Mouse (Mus musculus) retina, postnatal 7 days (tissue): ENCODE data around the gene Lrg1.
A peak's percentile ranks its signal among the peaks of the same experiment; 100 is the strongest.
"Not testable (repeated sequence)": the region's sequence is repeated elsewhere in the genome, so short reads cannot be mapped to it uniquely, and the experiment has no call there.

ENCODE experiments used
- DNase-seq: peaks from one replicate; pipeline ENCODE4 v3.0.0-alpha.2; 2012; ENCODE audit warnings: low read depth, low spot score

Gene Lrg1

GRCm38 (mm10) chr17:56109219-56110051, 12.4 kb downstream of the Lrg1 start, which contains the start of gene Plin4:
Gene Plin4, minus strand, starts transcription at chr17:56109803.
- no peak for DNase-seq

DNA sequence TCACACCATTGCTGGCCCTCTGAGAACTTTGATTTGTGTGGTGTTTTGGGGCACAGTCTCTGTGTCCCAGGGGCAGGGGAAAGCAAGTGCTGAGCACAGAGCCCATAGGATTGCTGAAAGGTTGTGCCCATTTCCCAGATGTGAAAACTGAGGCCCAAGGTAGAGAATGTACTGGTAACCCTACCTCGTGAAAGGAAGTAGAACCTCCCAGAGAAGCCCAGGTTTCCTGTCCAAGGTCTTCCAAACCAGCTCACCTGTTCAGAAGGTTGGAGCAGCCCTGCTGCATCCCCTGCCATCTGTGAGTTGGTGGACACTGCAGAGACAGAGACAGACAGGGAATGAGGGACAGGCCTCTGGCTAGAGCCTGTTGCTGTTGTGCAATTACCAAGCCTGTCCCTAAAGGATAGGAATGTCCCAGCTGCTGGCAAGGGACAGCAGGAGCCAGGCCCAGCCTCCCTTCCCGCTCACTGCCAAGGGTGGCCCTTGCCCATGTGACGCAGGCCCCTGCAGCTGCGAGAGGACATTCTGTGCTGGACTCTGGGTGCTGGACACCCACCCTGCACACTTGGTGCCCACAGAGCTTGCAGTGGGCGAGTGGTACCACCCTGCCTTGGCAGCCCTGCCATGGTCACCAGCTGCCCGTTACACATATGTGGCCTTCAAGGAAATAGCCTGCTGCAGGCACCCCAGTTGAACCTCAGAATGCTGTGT, 13.3 kb downstream of the Lrg1 start:
- no peak for DNase-seq

DNA sequence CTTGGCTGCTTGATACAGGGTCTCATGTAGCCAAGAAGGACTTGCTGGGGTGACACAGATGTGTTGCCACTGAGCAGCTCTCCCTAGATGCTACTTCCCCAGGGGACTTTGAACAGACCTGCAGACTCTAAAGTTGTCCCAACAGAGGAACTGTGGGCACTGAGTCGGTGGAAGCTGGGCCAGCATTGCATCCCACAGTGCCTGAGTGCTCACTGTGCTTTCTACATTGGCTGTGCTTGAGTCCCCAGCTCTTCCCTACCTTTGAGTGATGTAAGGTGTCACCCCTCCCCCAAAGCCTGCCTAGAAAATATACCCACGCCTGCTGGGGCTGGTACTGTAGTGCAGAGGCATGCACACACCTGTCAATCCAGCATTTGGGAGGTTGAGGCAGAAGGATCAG, 14.1 kb downstream of the Lrg1 start:
- DNase-seq, result no peak

DNA sequence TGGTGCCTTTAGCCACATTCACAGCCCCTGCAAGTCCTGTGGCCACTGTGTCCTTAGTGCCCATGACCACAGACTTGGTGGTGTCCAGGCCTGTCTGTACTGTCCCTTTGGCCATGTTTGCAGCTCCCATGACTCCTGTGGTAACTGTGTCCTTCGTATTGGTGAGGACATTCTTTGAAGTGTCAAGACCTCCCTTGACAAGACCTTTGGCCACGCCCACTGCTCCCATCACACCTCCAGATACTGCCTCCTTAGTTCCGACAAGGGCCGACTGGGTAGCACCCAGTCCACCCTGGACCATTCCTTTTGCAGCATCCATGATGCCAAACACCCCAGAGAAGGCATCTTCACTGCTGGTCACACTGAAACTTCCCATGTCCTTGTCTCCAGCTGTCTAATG, 14.8 kb downstream of the Lrg1 start:
- DNase-seq, result no peak

- not testable (repeated sequence) for DNase-seq
Measured at GRCm38 (mm10) chr17:56106436-56106835, 15.4 kb downstream of the Lrg1 start.

GRCm38 (mm10) chr17:56104821-56105220, 17.0 kb downstream of the Lrg1 start:
- not testable (repeated sequence) for DNase-seq

GRCm38 (mm10) chr17:56103465-56104285, 18.1 kb downstream of the Lrg1 start:
- DNase-seq, result no peak

DNA sequence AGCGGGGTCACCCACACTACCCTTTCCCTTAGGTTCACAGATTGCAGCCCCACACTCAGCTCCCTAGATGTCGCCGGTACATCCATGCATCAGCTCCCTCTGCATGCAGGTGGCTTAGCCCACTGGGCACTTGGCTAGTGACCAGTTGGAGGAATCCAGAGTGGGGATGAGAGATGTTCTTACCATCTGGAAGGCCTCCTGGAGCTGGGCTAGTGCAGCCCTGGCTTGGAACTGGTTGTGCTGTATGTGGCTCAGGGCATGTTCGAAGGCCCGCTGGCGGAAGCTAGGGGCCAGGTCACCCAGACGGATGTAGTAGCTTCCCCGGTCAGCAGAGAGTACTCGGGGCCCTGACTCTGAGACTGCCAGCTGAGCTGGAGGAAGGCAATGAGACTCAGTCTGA, 18.9 kb downstream of the Lrg1 start:
- no peak for DNase-seq

DNA sequence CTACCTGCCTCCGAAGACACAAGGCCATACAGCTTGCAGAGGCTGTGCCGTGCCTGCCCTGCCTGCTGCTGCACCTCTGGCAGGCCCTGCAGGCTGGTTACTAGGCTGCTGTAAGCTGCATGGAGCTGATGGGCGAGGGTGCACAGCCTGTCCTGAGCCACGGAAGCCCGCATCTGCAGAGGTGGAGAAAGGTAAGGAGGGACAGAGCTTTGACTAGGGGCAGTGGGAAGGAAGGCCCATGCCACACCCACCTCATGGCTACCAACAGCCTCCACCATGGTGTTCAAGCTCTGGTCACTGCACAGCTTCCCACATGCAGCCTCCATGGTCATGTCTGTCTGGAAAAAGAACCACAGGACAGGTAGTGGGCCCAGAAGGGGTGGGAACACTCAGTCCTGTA, 19.6 kb downstream of the Lrg1 start:
- no peak for DNase-seq

DNA sequence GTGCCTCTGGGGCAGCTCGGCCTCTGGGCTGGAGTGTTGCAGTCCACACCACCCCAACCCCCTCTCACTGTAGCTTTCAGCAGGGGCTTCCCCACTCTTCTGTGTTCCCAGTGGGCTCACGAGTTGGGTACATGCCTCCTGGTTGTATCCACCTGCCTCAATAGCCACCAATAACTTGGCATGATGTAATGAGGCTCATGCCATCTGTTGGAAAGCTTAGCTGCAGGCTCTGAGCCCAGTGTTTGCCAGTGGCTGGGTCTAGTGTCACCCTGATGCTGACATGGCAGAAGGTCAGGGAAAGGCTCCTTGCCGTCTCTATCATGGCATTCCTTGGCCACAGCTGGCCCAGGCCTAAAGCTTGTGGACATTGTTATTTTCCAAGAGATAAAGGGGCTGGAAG, 21.0 kb downstream of the Lrg1 start:
- no peak for DNase-seq

DNA sequence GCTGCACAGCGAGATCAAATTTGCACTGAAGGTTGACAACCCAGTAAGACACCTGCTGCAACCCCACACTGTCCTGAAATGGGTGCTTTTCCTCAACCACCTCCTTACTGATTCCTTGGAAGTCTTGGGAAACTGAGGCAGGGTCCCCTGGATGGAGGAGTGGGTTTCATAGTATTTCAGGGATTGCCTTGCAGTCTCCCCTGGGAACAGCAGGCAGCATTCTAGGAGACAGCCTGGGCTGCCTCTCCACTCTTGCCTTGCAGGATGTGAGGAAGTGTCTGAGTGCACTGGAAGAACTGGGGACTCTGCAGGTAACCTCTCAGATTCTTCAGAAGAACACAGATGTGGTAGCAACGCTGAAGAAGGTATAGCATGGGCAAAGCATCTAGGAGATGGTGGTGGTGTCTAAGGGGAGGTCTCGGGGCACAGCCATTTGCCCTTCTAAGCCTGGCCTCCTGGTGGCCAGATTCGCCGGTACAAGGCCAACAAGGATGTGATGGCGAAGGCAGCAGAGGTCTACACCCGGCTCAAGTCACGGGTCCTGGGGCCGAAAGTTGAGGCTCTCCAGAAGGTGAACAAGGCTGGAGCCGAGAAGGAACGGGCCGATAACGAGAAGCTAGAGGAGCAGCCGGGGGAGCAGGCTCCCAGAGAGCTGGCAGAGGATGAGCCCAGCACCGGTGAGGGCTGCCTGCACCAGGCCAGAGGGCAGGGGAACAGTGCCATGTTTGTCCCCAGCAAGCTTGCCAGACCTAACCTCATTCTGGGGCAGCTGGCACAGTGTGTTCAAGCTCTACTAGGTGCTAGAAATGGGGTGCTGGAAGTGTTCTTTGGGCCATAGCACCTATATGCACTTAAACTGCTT, 22.9 kb downstream of the Lrg1 start:
- DNase-seq, result no peak

GRCm38 (mm10) chr17:56098180-56098579, 23.6 kb downstream of the Lrg1 start:
- DNase-seq, result no peak

DNA sequence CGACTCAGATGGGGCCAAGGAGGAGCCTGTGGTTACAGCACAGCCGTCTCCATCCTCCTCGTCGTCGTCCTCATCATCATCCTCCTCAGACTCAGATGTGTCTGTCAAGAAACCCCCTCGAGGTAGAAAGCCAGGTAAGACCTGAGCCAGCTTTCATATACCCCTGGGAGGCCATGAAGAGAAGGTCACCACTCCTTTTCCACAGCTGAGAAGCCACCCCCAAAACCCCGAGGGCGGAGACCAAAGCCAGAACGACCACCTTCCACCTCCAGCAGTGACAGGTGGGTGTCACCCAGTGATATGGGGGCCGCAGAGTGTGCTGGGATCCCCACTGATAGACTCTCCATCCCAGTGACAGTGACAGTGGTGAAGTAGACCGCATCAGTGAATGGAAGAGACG, 24.9 kb downstream of the Lrg1 start:
- DNase-seq, result no peak

GRCm38 (mm10) chr17:56092794-56093193, 29.0 kb downstream of the Lrg1 start:
- DNase-seq, result no peak

GRCm38 (mm10) chr17:56092312-56092711, 29.5 kb downstream of the Lrg1 start:
- DNase-seq, result no peak

GRCm38 (mm10) chr17:56080781-56081585, 40.8 kb downstream of the Lrg1 start:
- DNase-seq, result peak; percentile 52

DNA sequence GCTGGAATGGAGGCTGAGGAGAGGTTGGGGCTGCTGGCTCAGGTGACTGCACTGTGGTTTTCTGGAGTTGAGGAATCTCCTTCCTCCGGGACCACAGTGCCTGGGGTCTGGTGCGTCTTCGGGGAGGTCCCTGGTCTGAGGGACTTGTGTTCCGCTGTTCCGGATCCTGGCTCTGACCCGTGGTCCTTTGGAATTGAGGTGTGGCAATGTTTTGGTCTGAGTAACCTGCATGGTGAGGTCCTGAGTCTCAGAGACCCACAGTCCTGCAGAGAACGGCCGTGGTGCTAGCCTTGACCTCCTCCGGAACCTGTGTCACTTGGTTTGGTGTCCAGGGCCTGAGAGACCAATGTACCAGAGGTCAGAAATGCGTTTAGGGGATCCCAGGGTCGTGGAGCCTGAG, 41.9 kb downstream of the Lrg1 start:
- DNase-seq, result no peak

GRCm38 (mm10) chr17:56078880-56079795, 42.7 kb downstream of the Lrg1 start, which contains the start of gene Hdgfl2:
Gene Hdgfl2, plus strand, starts transcription at chr17:56079634.
- peak; percentile 99 for DNase-seq

- not testable (repeated sequence) for DNase-seq
Measured at GRCm38 (mm10) chr17:56078361-56078760, 43.4 kb downstream of the Lrg1 start.
